Mouse (Mus musculus) kidney, embryonic 14.5 days (tissue): ENCODE measurements around the gene Foxc1. TPM values are rescaled to one million over a fixed set of nuclear protein-coding genes. Genes with fewer than 3 reads are reported as not detected.

Source experiments
- ATAC-seq: fragments of 200-750 bp; cut with Nextera tagmentation; 2 replicates; pipeline ENCODE4 v1.8.0; 2017; ENCODE audit warnings: moderate number of reproducible peaks, mild to moderate bottlenecking, moderate TSS enrichment, moderate library complexity; ENCODE audit not compliant: low FRiP score, low TSS enrichment
- H3K27ac ChIP-seq: fragments of 300-500 bp; sonication (generic); 2 replicates; pipeline ENCODE4 v1.5.1; 2014; ENCODE audit warnings: low read depth, mild to moderate bottlenecking, low read length, moderate library complexity, mixed read lengths
- H3K27me3 ChIP-seq: fragments of 300-500 bp; sonication (generic); 2 replicates; pipeline ENCODE4 v1.6.1; 2014; ENCODE audit warnings: mild to moderate bottlenecking, low read length; ENCODE audit not compliant: control insufficient read depth, insufficient read depth
- H3K36me3 ChIP-seq: fragments of 300-500 bp; sonication (generic); 2 replicates; pipeline ENCODE4 v1.6.1; 2014; ENCODE audit warnings: low read length, mixed read lengths; ENCODE audit not compliant: control insufficient read depth, insufficient read depth
- H3K4me1 ChIP-seq: fragments of 300-500 bp; sonication (generic); 2 replicates; pipeline ENCODE4 v1.6.1; 2014; ENCODE audit warnings: low read length, mixed read lengths; ENCODE audit not compliant: control insufficient read depth, insufficient read depth
- H3K4me2 ChIP-seq: fragments of 300-500 bp; sonication (generic); replicated peaks from 2 replicates; pipeline ENCODE4 v1.6.1; 2014; ENCODE audit warnings: low read depth, mild to moderate bottlenecking, low read length
- H3K4me3 ChIP-seq: fragments of 300-500 bp; sonication (generic); 2 replicates; pipeline ENCODE4 v1.5.1; 2014; ENCODE audit warnings: mild to moderate bottlenecking, low read length
- H3K9ac ChIP-seq: fragments of 300-500 bp; sonication (generic); 2 replicates; pipeline ENCODE4 v1.6.1; 2014; ENCODE audit warnings: low read depth, mild to moderate bottlenecking, low read length, moderate library complexity
- H3K9me3 ChIP-seq: fragments of 300-500 bp; sonication (generic); 2 replicates; pipeline ENCODE4 v1.6.1; 2016; ENCODE audit warnings: low read length; ENCODE audit not compliant: control insufficient read depth
- WGBS: fragments of 180-500 bp; shearing (Covaris S2); extraction: QIAGEN DNeasy Blood & Tissue Kit; methylation state at CpG from one replicate; pipeline ENCODE4 v1.1.7; 2014; 5-methylcytosine and 5-hydroxymethylcytosine counted together
- polyA plus RNA-seq: library from polyadenylated mRNA; unstranded; fragments of >200 nt; fragmentation: Nextera tagmentation; extraction: Ambion mirVana; gene quantifications from 2 replicates; pipeline ENCODE4 v1.2.1, GENCODE M21; 2014

Foxc1 gene
- polyA plus RNA-seq, 1 experiment from 2014 or later, result 9.9 TPM

DNA sequence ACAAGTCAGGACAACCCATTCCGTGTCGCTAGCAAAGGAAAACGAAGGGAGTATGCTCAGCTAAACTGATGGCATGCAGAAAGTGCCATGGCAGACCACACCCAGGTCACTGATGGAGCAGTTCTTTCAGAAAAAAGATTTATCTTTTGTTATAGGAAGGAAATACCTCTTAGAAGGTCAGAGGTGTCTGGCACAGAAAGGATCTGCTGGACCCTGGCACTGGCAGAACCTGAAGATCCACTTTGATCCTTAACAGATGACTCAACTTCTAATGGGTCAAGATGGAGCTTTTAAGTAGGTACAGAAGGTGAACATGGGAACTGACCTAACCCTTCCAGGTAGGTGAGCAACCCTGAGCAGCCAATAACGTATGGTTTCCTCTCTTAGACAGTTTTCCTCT lies 29.4 kb downstream of the Foxc1 start:
- Histone ChIP-seq H3K9me3 (no peaks in the 10 kb centered on the region), H3K9ac (no peak overlapping the region), H3K4me1 (no peaks in the 10 kb centered on the region), H3K27ac (no peak overlapping the region), H3K36me3 (no peaks in the 10 kb centered on the region), H3K4me3 (no peak overlapping the region), H3K27me3 (no peaks in the 10 kb centered on the region), H3K4me2 (no peak overlapping the region)
- WGBS, result 78% methylated on average over 4 of the region's 4 CpGs
- ATAC-seq, result no peak

DNA sequence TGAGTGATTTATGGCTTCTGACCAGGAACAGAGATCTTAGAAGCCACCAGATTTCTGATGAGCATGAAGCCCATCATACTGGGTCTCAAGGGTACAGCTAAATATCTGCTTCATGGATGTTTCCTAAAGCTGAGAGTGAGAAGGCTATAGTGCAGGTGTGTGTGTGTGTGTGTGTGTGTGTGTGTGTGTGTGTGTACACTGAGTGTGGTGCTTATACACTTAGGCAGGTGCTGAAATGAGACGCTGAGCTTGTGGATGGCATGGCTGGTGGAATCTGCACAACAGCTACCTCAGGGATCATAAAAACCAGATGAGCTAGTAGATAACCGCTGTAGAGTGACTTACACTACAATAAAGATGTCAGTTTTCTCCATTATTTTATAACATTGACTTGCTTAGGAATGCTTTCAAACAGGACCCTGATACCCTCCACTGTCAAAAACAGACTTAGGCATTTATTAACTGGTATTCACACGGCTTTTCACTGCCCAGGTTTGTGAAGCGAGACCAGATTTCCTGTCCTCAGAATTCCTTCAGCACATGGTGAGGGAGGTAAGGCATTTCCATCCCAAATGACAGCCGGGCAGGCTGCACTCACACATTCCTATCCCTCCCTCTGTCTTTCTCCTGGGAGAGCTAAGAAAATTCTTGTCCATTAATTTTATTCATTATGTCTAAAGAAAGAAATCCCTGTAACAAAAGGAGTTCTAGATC lies 43.0 kb downstream of the Foxc1 start:
- Histone ChIP-seq H3K4me1 (no peaks in the 10 kb centered on the region), H3K4me2 (no peak overlapping the region), H3K4me3 (no peak overlapping the region), H3K9me3 (no peaks in the 10 kb centered on the region), H3K27ac (no peak overlapping the region), H3K9ac (no peak overlapping the region), H3K36me3 (no peaks in the 10 kb centered on the region), H3K27me3 (no peaks in the 10 kb centered on the region)
- WGBS, result 10% methylated on average over 5 of the region's 5 CpGs
- ATAC-seq, result peak; percentile 77

DNA sequence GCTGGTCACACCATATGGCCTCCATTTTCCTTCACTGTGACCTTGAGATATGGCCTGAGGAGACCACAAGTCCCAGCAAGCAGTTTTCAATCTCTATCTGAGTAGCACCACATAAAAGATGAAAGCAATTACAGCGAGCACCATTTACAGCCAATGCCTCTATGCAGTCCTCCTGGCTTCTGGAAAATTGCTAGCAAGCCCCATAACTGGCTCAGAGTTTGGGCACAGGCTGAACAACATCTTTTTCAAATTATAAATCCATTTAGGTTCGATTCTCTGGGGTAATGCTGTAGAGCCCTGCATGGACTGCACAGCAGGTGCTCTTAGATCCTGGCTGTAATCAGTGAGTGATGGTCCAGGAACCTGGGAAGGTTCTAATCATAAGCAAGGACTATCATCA lies 47.1 kb downstream of the Foxc1 start:
- H3K9me3 ChIP-seq, result no peaks in the 10 kb centered on the region
- no peak for ATAC-seq
- no peak overlapping the region for H3K4me2 ChIP-seq
- H3K4me1 ChIP-seq, result no peaks in the 10 kb centered on the region
- no peak overlapping the region for H3K27ac ChIP-seq
- WGBS, result 42% methylated on average over 2 of the region's 2 CpGs
- H3K4me3 ChIP-seq, result no peak overlapping the region
- H3K9ac ChIP-seq, result no peak overlapping the region
- H3K27me3 ChIP-seq, result no peaks in the 10 kb centered on the region
- H3K36me3 ChIP-seq, result no peaks in the 10 kb centered on the region

DNA sequence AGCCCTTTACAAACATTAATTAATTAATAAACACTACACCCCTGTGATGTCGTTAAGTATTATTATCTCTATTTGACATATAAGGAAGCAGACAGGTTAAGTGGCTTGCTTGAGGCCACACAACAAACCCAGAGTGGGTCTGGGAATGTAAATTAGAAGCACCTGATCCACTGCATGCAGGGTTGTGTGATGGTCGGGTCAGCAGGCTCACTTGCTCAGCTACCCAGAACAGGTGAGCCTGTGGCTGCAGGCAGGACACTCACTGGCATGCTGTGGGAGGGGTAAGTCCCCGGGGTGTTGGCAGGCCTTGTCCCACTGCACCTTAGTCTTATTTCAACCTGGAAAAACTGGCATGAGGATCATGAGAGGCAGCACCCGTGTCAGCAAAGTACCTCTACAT lies 47.6 kb downstream of the Foxc1 start:
- no peaks in the 10 kb centered on the region for H3K4me1 ChIP-seq
- no peak overlapping the region for H3K4me2 ChIP-seq
- no peaks in the 10 kb centered on the region for H3K27me3 ChIP-seq
- H3K4me3 ChIP-seq, result no peak overlapping the region
- no peaks in the 10 kb centered on the region for H3K36me3 ChIP-seq
- H3K9me3 ChIP-seq, result no peaks in the 10 kb centered on the region
- 57% methylated on average over 4 of the region's 4 CpGs for WGBS
- H3K27ac ChIP-seq, result no peak overlapping the region
- ATAC-seq, result no peak
- H3K9ac ChIP-seq, result no peak overlapping the region

- H3K27me3 ChIP-seq, result no peaks in the 10 kb centered on the region
- H3K4me2 ChIP-seq, result no peak overlapping the region
- no peak overlapping the region for H3K9ac ChIP-seq
- no peaks in the 10 kb centered on the region for H3K4me1 ChIP-seq
- H3K36me3 ChIP-seq, result no peaks in the 10 kb centered on the region
- no peak overlapping the region for H3K4me3 ChIP-seq
- no peak for ATAC-seq
- WGBS, result 88% methylated on average over 5 of the region's 5 CpGs
- no peak overlapping the region for H3K27ac ChIP-seq
- no peaks in the 10 kb centered on the region for H3K9me3 ChIP-seq
Observed at GRCm38 (mm10) chr13:31860200-31860599, 53.8 kb downstream of the Foxc1 start.

Other genes with a start within 250 kb of the Foxc1 start
- not detected in 2 replicates for gene A530084C06Rik, start 247.3 kb upstream of the Foxc1 start, polyA plus RNA-seq
- gene Foxf2, start 180.8 kb upstream of the Foxc1 start, polyA plus RNA-seq, result not detected in 2 replicates